Mouse (Mus musculus) cerebellum, postnatal 4 days (tissue): ENCODE measurements at regions not wholly inside any gene's neighbourhood (a gene's known extent, or its start where the extent isn't known, plus 50 kb on each side); places are given as distances from the start of the nearest gene placed in this dataset.
"Not testable (repeated sequence)": the region's sequence is repeated elsewhere in the genome, so short reads cannot be mapped to it uniquely, and the experiment has no call there.

Experiments used
- DNase-seq, 2 experiments: peaks; one replicate each; pipeline ENCODE4 v3.0.0; 2022; ENCODE audit warnings: low spot score in 2 of 2, mixed read lengths in 1 of 2

DNA sequence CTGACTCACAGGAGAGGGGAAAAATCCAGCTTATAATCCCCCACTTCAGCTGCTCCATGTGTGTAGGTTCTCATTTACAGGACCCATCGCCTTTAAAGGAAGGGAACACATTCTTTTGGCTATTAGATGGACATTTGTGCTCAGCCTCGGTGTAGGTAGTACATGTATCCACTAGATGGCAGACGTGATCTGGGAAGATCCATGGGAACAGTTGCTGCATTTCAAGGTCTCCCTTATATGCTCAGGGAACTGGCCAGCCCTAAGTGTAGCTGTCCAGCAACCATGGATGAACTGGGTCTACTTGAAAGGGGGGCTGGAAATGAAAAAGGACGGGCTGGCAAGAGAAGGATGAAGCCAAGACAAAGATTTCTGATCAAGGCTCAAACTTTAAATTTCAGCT, 124.0 kb downstream of the Akain1 start:
- DNase-seq: peak; percentile 25 to 41

DNA sequence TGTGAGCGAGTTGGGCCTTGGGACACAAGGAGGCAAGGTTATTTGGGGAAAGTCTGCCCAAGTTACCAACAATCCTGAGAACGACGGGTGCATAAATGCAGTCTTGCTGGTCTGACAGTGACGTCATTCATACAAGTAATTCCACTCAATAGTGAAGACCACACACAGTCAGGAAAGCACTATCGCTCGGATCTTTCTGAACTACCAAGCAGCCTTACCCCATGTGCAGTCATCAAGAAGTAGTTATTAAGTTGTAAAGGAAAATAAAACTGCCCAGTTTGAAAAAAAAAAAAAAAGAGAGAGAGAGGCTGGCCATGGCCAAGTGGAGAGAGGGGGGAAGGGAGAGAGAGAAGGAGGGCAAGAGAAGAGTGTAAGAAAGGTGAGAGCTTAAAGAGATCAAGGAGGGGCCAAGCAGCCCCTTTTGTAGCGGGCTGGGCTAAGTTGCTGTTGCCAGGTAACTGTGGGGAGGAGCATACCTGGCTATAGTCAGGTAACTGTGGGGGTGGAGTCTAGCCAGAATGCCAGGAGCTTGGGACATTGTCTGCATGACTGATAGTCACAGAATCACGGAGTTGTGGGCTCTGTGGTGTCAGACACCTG, 132.0 kb downstream of the Akain1 start:
- DNase-seq: not testable (repeated sequence)

DNA sequence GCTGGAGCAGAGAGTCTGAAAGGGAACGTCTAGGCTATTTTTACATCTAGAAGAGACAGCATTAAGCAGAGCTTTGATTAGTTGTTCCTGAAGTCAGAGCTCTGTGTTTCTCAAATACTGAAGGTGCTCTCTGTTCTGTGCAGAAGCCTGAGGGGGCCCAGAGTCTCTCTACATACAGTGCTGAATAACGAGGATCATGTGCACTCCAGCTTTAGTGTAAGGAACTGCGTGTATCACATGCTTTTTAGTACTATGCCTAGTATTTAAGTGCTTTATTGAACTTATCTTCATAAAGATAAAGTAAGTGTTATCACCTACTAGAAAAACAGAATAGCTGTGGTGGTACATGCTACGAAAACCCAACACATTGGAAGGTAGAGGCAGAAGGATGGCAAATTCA, 151.4 kb downstream of the Akain1 start:
- DNase-seq: no peak

GRCm38 (mm10) chr17:69597773-69598295, 158.7 kb downstream of the Akain1 start:
- DNase-seq: no peak

GRCm38 (mm10) chr17:69598461-69598860, 159.3 kb downstream of the Akain1 start:
- no peak for DNase-seq

DNA sequence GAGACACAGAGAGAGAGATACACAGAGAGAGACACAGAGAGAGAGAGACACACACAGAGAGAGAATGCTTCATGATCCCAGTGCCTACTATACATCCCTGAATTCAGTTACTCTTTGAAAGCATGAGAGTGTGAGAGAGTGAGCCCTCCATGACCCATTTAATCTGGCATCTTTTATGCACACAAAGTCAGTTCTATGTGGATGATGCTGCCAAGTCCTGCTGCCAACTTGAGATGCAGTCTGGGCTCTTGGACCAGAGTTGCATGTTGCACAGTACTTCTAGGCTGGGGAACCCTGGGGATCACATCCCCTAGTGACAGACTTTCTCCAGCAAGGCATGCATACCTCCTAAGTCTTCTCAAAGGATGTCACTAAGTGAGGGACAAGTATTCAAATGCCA, 164.5 kb downstream of the Akain1 start:
- no peak for DNase-seq

DNA sequence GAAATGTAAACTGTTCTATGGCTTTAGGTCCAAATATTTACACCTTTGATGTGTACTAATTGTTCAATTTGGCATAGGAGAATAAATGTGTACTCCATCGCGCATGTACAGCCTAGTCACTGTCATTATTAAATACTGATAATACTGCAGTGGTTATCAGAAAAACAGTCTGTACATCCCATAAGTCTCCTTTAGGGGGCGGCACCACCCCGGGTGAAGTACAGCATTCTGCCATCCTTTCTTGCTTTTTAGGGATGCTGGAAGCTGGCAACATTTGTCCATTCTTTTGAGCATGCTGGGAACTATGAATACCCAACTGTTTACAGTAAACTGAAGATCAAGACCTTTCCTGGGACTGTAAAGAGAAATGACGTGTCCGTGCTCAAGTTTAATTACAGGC, 165.6 kb downstream of the Akain1 start:
- DNase-seq: peak; percentile 30 to 67

DNA sequence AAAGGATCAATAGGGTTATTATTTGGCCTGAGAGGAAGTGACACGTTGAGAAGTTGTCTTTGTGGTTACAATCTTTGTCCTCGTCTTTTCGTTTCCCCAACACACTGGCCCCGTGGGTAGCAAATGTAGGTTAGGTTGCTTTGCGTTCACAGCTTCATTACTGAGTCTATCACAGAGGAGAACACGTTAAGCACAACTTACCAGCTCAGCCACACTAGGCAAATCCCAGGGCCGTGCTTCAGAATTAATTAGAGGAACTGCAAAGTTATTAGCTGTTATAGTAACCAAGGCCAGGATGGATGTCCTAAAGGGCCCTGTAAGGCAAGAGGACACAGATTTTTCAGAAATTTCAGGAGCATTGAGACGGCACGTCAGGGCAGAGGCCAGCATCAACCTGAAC, 166.3 kb downstream of the Akain1 start:
- no peak for DNase-seq

DNA sequence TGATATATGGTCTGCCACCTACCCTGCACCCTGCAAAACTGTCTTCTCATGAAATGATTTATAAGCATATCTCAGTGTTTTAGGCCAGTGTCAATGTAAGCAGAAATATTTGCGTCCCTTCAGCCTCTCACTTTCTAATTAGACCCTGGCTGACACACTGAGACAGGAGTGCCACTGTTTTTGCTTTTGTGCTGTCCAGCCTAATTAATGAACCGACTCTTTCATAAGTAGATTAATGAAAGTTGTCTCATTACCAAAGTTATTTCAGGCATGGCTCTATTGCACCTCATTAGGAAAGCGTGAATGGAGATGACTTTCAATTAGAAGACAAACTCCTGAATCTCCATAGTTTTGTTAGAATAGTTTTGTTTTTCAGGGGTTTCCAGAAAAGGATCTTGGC, 192.3 kb downstream of the Akain1 start:
- DNase-seq: no peak

DNA sequence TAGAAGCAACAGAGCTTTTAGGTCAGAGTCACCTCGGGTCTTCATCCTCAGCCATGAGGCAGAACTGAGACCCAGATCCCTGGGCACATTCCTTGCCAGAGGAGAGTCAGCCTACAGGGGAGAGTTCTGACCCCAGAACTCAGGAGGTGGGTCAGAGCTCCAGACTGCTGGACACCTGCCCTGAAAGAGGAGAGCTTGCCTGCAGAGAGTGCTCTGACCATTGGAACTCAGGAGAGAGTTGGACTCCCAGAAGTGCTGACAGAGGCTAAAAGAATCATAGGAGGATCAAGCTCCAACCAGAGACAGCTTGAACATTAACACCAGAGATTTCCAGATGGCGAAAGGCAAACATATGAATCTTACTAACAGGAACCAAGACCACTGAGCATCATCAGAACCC, 211.4 kb downstream of the Akain1 start:
- not testable (repeated sequence) for DNase-seq

- no peak for DNase-seq
These were observed 215.5 kb downstream of the Akain1 start for GRCm38 (mm10) chr17:69654586-69654985.

DNA sequence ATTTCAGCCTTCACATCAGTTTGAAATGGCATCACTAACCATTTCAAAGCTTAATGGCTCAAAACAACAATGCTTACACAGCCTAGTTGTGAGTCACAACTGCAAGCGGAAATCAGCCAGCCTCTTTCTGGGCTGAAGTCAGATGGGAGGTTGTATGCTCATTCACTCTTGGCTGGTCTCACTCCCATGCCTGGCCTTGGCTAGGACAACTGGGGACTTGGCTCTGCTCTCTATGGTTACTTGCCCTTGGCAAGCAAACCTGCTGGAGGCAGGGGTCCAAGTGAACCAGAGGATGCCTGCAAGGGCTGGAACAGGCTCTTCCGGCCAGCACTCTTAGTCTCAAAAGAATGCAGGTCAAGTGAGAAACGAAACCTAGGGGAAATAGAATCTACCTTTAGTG, 233.4 kb downstream of the Akain1 start:
- DNase-seq: peak; percentile 60 to 92

GRCm38 (mm10) chr17:69683091-69683490, 244.0 kb downstream of the Akain1 start:
- no peak for DNase-seq

DNA sequence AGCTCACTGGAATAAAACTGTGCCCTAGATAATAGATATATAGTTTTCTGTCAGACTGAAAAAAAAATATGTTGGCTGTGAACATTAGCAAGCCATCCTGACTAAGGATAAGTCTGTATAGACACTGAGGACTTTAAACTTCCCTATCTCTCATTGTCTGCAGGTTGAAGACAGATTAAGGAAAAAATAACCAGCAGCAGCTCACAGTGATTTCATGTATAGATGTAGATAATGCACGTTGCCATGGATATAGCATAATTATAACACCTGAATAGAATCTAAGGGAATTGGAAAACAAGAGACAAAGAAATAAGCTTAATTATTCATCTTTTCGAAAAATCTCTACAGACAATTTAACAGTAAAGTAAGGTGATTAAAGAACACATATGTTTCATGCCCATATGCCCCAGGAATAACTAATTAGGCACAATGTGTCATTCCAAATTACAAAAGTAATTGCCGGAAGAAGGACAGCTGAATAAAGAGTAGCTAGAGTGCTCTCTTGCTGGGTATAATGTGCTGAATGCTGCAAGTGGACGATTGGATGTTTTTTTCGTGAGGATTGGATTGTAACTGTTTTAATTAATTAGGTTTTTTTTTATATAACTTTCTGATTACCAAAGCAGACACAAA, 246.6 kb downstream of the Akain1 start:
- DNase-seq: no peak

- DNase-seq: no peak
These were observed 247.3 kb downstream of the Akain1 start for GRCm38 (mm10) chr17:69686383-69686782.

DNA sequence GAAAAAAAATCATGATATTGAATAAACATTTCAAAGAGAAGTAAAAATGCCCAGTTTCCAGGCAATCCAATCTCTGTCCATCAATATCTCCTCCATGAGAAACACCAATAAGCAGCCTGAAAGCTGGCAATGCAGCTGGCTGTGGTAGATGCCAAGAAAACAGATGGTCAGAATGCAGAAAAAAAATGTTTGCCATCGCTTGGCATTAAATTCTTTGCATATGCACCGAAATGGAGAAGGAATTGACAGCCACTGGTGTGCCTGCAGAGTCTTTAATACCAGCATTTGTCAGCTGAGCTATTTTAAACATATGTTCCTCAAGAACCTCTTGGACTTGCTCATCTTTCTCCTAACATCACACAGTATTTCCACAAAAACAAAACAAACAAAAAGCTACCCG, 256.2 kb downstream of the Akain1 start:
- peak in 1 of 2 experiments; percentile 33 for DNase-seq

DNA sequence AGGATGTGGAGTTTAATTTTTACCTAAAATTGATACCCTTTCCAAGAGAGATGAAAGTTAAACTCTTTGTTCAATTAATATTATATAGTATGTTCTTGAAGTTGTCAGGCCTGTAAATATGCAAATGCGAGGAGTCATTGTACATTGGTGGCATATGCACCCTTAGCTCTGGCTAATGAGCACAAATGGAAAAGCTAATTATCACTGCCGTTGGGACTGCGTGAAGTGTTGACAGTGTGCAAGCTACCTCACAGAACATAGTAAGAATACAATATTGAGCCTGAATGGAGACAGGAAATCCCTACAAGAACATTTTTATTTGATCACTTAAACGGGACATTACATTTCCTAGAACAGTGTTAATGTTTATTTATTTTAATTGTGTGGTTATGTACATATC, 241.5 kb upstream of the Dlgap1 start:
- no peak for DNase-seq

GRCm38 (mm10) chr17:69732981-69733380, 235.9 kb upstream of the Dlgap1 start:
- DNase-seq: no peak

- DNase-seq: no peak
These were observed 232.3 kb upstream of the Dlgap1 start for GRCm38 (mm10) chr17:69736379-69737096.

- DNase-seq: peak in 1 of 2 experiments; percentile 2
These were observed 199.9 kb upstream of the Dlgap1 start for GRCm38 (mm10) chr17:69769002-69769421.

GRCm38 (mm10) chr17:69770046-69770445, 198.8 kb upstream of the Dlgap1 start:
- DNase-seq: no peak

DNA sequence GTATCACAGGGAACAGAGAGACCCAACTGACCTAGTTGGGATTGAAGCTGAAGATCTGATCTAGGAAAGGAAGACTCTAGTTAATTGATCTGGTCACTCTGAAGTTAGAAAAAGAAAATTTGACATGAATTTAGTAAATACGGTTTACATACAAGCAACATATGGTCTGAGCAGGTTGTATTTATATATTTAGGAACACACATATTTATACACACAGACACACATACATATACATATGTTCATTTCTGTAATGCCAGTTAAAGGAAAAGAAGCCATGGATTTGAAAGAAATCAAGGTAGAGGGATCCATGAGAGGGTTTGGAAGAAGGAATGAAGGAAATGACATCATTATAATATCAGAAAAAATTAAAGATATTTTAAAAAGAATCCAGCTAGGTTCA, 187.7 kb upstream of the Dlgap1 start:
- DNase-seq: no peak

DNA sequence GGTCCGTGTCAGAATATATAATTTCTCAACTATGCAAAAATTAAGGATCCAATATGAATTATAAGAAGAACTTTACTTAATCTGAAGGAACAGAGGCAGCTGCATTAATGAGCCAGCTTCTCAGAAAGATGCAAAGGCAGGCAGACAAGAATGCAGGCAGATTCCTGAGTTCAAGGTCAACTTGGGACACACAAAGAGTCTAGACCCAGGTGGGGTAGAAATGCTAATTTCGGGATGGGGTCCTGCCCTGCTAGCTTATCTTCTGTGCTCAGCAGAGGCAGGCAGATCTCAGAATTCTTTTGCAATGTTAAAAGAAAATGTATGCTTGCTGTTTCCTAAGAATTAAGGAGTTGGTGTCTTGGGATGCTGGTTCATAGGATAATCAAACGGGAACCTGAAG, 181.9 kb upstream of the Dlgap1 start:
- no peak for DNase-seq
